24 mouse cellular contexts compared by ENCODE assay signal in the genomic region with DNA sequence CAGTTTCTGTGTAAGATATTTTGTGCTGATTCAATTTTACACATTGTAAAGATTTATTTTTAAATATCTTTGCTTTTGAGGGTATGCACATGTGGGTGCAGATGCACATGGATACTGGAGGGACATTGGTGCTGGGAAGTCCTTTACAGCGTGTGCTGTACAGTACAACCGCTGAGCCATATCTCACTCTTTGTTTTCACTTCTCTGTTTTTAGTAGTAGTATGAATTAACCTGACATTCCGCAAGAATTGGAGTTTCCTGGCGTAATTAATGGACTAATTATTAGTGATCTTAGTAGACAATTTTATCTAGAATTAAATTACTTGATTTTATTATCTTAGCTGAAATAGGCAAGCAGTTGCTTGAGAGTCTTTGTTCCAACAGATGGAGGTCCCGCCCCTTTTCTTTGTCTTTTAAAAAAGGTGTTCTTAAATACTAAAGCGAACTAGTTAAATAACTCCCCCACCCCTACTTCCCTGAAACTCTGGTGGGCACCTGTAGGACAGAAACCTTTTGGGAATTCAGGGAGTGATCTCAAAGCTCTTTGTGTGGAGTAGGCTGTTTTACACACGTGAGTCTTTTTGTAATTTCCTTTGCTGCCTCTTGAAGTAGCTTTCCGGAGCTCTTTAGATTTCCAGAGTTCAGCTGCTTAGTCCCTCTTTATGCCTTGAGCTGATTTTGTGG.
"Had no signal": no experiment of that assay in that cellular context is flagged by ENCODE, and none has a peak within 500 bp of the region (broad histone marks: within the 10 kb centered on the region; RNA-seq: fewer than 3 reads in every experiment).

No protein-coding gene starts in this region.

- H3K27ac ChIP-seq: heart, adult 2 months; heart, embryonic 13.5 days; heart, embryonic 15.5 days; hindbrain, embryonic 13.5 days; hindbrain, embryonic 15.5 days; hindbrain, postnatal 0 days; limb, embryonic 13.5 days; limb, embryonic 15.5 days; liver, embryonic 12.5 days; liver, embryonic 14.5 days had no signal

- H3K4me1 ChIP-seq: heart, embryonic 13.5 days; heart, embryonic 15.5 days; hindbrain, embryonic 13.5 days; hindbrain, embryonic 15.5 days; limb, embryonic 13.5 days; limb, embryonic 15.5 days; liver, embryonic 12.5 days had no signal

- H3K36me3 ChIP-seq: heart, embryonic 15.5 days; hindbrain, embryonic 13.5 days; hindbrain, embryonic 15.5 days; limb, embryonic 13.5 days; limb, embryonic 15.5 days; liver, embryonic 12.5 days had no signal

- ATAC-seq: hindbrain, postnatal 0 days; intestine, postnatal 0 days; liver, embryonic 12.5 days had no signal

- H3K27me3 ChIP-seq: heart, embryonic 13.5 days; heart, embryonic 15.5 days; hindbrain, embryonic 13.5 days; hindbrain, embryonic 15.5 days; limb, embryonic 13.5 days; limb, embryonic 15.5 days; liver, embryonic 12.5 days had no signal

- H3K4me2 ChIP-seq: heart, embryonic 11.5 days; heart, embryonic 13.5 days; heart, embryonic 15.5 days; hindbrain, embryonic 13.5 days; hindbrain, embryonic 15.5 days; limb, embryonic 13.5 days; limb, embryonic 15.5 days; liver, embryonic 12.5 days had no signal

- DNase-seq: gastrocnemius, postnatal 36 days; heart, adult 11 months; heart, adult 2 months; heart, postnatal 14 days; heart, postnatal 36 days; kidney, adult 18-20 months; kidney, adult 8-10 months; kidney, postnatal 14 days; kidney, postnatal 36 days; layer of hippocampus, adult 9-11 months; layer of hippocampus, postnatal 36 days; left cerebral cortex, postnatal 4 days; lung, adult 18-20 months had no signal

- H3K9ac ChIP-seq: heart, embryonic 13.5 days; heart, embryonic 15.5 days; hindbrain, embryonic 13.5 days; hindbrain, embryonic 15.5 days; limb, embryonic 13.5 days; limb, embryonic 15.5 days; liver, embryonic 12.5 days; liver, embryonic 14.5 days had no signal

- H3K4me3 ChIP-seq: heart, adult 2 months; heart, embryonic 13.5 days; heart, embryonic 15.5 days; hindbrain, embryonic 13.5 days; hindbrain, embryonic 15.5 days; limb, embryonic 13.5 days; limb, embryonic 15.5 days; liver, embryonic 12.5 days had no signal

- H3K9me3 ChIP-seq: heart, embryonic 13.5 days; heart, embryonic 15.5 days; hindbrain, embryonic 13.5 days; hindbrain, embryonic 15.5 days; limb, embryonic 13.5 days; limb, embryonic 15.5 days; liver, embryonic 12.5 days had no signal
